Mouse (Mus musculus): ENCODE results near the gene Ctnnbl1. TPM values are rescaled to one million over a fixed set of nuclear protein-coding genes. Genes with fewer than 3 reads are reported as not detected.

Gene Ctnnbl1
- total RNA-seq, 2 experiments from 2014 or later: 30.1 TPM

- no peak for TF ChIP-seq CTCF (IDR thresholded peaks at IDR 0.05)
- no peak overlapping the region for H3K4me3 ChIP-seq
- intact Hi-C loops (cut with DNase I): no loop called here
- H3K27ac ChIP-seq: peak overlapping the region; percentile 47; the same call in 1 of the 2 replicates
- DNase-seq (ENCODE audit: extremely low spot score in 1 of 2, low spot score in 2 of 2): peak; percentile 35 to 53
Observed at GRCm38 (mm10) chr2:157751589-157752373, 14.6 kb downstream of the Ctnnbl1 start.

DNA sequence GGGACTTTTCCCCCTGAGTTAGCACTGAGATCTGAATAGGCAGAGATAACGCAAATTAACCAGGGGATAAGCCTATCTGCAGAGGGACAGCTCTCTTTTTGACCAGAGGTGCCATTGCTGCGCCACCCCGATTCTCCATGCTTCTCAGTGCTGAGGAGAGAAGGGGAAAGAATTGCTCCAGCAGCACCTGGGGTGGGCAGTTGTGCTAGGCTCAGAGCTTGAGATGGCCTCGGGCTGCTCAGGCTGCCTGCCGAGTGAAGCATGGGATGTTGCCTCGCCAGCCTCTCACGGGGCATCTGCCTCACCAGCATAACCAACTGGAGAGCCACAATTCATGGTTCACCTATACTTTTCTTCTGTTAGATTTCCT is 15.2 kb downstream of the Ctnnbl1 start:
- Histone ChIP-seq H3K27ac (no peak overlapping the region), H3K4me3 (no peak overlapping the region)
- no peak for TF ChIP-seq CTCF (IDR thresholded peaks at IDR 0.05)
- no peak for DNase-seq (ENCODE audit: extremely low spot score in 1 of 2, low spot score in 2 of 2)
- intact Hi-C loops (cut with DNase I): no loop called here

DNA sequence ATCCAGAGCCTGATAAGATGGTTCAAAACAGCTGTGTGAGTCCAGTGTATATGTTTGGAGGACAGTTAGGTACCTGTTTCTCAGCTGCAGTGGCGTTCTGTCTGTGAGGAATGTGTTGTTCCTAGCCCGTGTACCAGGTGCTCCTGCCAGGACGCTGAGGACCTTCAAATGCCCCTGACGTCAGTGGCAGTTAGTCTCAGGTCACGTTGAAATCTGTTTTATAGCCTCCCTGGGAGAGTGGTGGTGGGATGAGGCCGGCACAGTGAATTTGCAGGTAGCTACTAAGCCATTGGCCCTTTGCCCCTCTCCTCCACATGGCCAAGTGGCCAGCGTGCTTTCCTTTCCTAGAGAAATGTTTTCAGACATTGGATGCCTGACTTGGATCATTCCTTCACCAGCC is 18.6 kb downstream of the Ctnnbl1 start:
- DNase-seq (ENCODE audit: extremely low spot score in 1 of 2, low spot score in 2 of 2): no peak
- Histone ChIP-seq H3K27ac (no peak overlapping the region), H3K4me3 (no peak overlapping the region)
- no peak for TF ChIP-seq CTCF (IDR thresholded peaks at IDR 0.05)
- intact Hi-C loops (cut with DNase I): no loop called here

DNA sequence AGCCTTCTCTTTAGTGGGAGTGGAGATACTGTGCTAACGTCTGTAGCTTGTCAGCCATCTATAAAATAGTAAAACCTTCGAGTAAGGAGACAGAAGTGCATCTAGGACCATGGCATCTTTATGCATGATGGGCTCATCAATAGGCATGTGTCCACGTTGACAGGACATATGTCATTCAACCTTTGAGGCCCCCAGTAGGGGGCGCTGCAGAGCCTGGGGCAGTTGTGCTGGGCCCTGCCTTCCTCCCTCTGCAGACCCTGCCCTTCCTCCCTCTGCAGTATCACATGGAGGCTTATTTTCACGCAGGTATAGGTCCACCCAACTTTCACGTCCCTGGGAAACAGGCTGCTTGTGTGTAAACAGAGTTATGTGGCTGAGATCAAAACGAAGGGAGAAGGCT is 19.0 kb downstream of the Ctnnbl1 start:
- intact Hi-C loops (cut with DNase I): no loop called here
- H3K4me3 ChIP-seq: no peak overlapping the region
- no peak for DNase-seq (ENCODE audit: extremely low spot score in 1 of 2, low spot score in 2 of 2)
- peak; percentile 49 for TF ChIP-seq CTCF (IDR thresholded peaks at IDR 0.05)
- no peak overlapping the region for H3K27ac ChIP-seq

GRCm38 (mm10) chr2:157758395-157758794 is 21.2 kb downstream of the Ctnnbl1 start:
- intact Hi-C loops (cut with DNase I): no loop called here
- no peak for TF ChIP-seq CTCF (IDR thresholded peaks at IDR 0.05)
- no peak overlapping the region for H3K27ac ChIP-seq
- no peak overlapping the region for H3K4me3 ChIP-seq
- DNase-seq (ENCODE audit: extremely low spot score in 1 of 2, low spot score in 2 of 2): no peak

DNA sequence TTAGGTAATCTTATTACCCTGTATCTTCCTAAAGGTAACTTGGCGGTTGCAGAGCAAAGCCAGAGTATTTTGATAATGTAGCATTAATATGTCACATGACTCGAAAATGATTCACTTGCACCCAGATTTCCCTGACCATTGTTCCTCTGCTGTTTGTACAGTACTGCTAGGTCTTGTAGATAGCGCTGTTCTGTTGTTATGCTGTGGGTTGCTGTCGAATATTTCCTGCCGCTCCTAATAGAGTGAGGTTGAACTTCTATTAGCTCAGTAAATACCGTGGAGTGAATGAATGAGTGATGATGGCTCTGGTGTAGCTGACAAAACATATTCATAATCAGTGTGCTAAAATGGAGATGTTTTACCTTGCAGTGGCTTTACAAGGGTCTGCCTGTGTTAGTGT is 22.5 kb downstream of the Ctnnbl1 start:
- Histone ChIP-seq H3K27ac (no peak overlapping the region), H3K4me3 (no peak overlapping the region)
- no peak for TF ChIP-seq CTCF (IDR thresholded peaks at IDR 0.05)
- intact Hi-C loops (cut with DNase I): no loop called here
- DNase-seq (ENCODE audit: extremely low spot score in 1 of 2, low spot score in 2 of 2): no peak

- intact Hi-C loops (cut with DNase I): no loop called here
- Histone ChIP-seq H3K27ac (no peak overlapping the region), H3K4me3 (no peak overlapping the region)
- TF ChIP-seq CTCF (IDR thresholded peaks at IDR 0.05): no peak
- no peak for DNase-seq (ENCODE audit: extremely low spot score in 1 of 2, low spot score in 2 of 2)
Observed at GRCm38 (mm10) chr2:157762903-157763302, 25.7 kb downstream of the Ctnnbl1 start.

DNA sequence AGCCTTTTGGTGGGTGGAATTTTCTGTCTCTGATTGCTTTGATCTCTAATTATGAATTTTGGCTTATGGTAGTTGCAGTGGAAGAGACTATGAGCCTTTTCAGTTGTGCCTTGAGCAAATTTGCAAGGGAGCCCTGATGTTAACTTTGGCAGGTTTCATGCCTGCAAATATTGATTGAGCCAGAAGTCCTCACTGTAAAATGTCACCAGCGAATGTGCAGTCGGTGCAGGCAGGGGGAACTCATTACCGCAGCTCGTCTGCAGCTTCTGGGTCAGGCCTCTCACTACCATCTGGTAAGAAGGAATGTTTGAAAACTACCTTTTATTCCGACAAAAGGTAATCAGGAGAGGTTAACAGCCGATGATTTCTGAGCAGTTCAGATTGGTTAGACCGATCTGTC is 29.4 kb downstream of the Ctnnbl1 start:
- no peak for DNase-seq (ENCODE audit: extremely low spot score in 1 of 2, low spot score in 2 of 2)
- Histone ChIP-seq H3K4me3 (no peak overlapping the region), H3K27ac (no peak overlapping the region)
- intact Hi-C loops (cut with DNase I): no loop called here
- TF ChIP-seq CTCF (IDR thresholded peaks at IDR 0.05): no peak

DNA sequence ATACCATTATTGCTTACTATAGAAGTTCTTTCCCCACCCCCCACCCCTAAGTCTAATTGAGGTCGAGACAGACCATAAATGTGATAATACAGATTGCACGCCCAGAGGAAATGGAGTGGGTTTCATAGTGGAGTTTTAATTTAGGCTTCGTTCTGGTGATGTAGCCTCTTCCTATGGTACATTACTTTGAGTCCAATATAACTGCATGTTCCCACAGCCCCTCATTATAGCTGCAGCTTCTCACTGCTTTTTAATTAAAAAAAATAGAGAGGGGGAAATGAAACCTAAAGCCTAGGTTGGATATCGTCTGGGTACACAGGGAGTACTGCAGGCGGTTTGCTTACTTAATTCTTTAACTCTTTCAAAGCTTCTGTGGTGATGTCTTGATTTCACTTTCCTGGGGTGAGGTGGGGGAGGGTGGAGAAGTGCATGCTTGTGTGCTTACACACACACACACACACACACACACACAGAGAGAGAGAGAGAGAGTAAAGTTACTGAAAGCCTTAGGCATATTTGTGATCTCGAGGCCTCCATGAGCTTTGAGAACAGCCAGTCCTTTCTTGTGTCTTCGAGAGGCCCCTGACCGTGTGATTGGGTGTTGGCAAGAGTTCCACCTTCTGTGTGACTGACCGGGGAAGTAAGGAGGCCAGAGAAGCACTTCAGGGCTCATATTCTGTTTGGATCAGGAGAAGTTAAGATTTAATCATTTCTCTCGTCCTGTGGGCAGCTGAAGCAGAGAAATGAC is 31.7 kb downstream of the Ctnnbl1 start:
- no peak for DNase-seq (ENCODE audit: extremely low spot score in 1 of 2, low spot score in 2 of 2)
- no peak for TF ChIP-seq CTCF (IDR thresholded peaks at IDR 0.05)
- no peak overlapping the region for H3K4me3 ChIP-seq
- intact Hi-C loops (cut with DNase I): no loop called here
- no peak overlapping the region for H3K27ac ChIP-seq

- Histone ChIP-seq H3K4me3 (no peak overlapping the region), H3K27ac (no peak overlapping the region)
- DNase-seq (ENCODE audit: extremely low spot score in 1 of 2, low spot score in 2 of 2): no peak
- TF ChIP-seq CTCF (IDR thresholded peaks at IDR 0.05): no peak
- intact Hi-C loops (cut with DNase I): no loop called here
Observed at GRCm38 (mm10) chr2:157770761-157771160, 33.6 kb downstream of the Ctnnbl1 start.

DNA sequence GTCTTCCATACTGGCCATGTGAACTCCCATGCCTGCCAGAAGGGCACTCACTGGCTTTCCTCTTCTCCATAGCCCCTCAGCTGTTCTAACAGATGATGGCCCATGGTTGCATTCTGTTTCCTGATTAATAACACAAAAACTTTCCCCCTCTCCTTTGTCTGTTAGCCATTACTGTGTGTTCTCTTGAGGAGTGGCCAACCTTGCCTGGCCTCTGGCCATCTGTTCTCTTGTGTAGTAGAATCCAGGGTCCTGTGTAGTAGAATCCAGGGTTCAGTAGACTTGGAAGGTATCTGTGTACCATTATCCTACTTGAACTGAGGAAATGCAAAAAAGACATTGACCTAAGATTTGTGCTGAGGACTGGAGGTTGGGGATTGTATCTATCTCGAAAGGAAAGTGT is 36.5 kb downstream of the Ctnnbl1 start:
- no peak overlapping the region for H3K4me3 ChIP-seq
- intact Hi-C loops (cut with DNase I): no loop called here
- H3K27ac ChIP-seq: no peak overlapping the region
- TF ChIP-seq CTCF (IDR thresholded peaks at IDR 0.05): no peak
- no peak for DNase-seq (ENCODE audit: extremely low spot score in 1 of 2, low spot score in 2 of 2)

DNA sequence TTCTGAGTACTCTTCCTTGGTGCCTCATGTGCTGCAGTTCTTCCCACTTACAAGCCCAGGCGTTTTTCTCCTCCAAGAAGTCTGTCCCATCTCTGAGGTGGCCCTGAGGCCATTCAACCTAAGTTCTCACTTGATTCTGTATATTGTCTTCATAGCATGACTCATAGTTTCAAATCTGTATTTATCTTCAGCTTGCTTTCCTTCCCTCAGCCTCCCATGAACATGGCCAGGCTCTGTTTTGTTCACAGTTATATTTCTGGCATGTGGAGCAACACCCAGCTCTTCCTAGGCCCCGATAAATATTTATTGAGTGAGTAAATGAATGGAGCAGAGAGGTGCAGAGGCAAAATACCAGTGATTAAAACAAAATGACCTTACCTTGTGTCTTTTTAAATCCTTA is 38.8 kb downstream of the Ctnnbl1 start:
- TF ChIP-seq CTCF (IDR thresholded peaks at IDR 0.05): no peak
- Histone ChIP-seq H3K27ac (peak overlapping the region; percentile 37; the same call in 1 of the 2 replicates), H3K4me3 (no peak overlapping the region)
- DNase-seq (ENCODE audit: extremely low spot score in 1 of 2, low spot score in 2 of 2): no peak
- intact Hi-C loops (cut with DNase I): loop anchor here (2.0 kb wide), 1 partner anchor 29 kb away; no protein-coding TSS in a partner anchor

Measured in left cerebral cortex, adult 2 months (tissue).